Mouse (Mus musculus): ENCODE results near the gene Gm20604. TPM values are rescaled to one million over a fixed set of nuclear protein-coding genes. Genes with fewer than 3 reads are reported as not detected.

The Gm20604 gene
- polyA plus RNA-seq, 1 experiment from 2014 or later, result 23.8 TPM

DNA sequence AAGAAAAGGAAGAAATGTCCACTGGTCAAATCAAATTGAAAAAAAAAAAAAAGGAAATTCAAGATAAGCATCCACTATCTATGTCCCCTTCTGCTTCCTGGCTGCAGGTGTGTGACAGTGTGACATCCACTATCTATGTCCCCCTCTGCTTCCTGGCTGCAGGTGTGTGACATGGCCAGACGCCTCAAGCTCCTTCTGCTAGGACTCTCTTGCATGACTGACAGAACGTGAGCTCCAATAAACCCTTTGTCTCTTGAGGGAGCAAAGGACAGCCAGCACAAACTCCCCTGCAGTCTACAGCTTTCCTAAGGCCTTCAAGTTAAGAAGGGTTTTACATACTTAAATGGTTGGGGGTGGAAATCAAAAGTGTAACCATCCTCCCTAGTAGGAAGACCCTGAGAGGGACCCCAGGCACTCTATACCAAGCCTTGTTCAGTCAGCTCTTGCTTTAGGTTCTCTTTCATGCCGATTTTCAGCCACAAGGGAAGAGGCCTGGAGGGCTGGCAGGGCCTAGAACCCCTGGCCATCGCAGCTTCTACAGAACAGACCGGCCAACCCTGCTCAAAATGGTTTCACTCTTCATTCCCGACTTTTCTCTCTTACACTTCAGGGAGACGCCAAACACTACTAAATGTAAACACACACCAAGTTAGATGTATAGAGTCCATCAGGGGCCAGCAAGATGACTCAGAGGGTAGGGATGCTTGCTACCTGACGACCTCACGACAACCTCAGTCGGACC is 43.6 kb downstream of the Gm20604 start:
- no peaks in the 10 kb centered on the region for H3K4me1 ChIP-seq
- 74% methylated on average over 10 of the region's 10 CpGs for WGBS
- H3K9me3 ChIP-seq, result no peaks in the 10 kb centered on the region
- no peak overlapping the region for H3K4me2 ChIP-seq
- H3K27me3 ChIP-seq, result no peaks in the 10 kb centered on the region
- no peak overlapping the region for H3K4me3 ChIP-seq
- no peaks in the 10 kb centered on the region for H3K36me3 ChIP-seq
- no peak for ATAC-seq (ENCODE audit: borderline replicate concordance, extremely low read depth, low FRiP score, low TSS enrichment)
- H3K27ac ChIP-seq, result no peak overlapping the region
- no peak overlapping the region for H3K9ac ChIP-seq

DNA sequence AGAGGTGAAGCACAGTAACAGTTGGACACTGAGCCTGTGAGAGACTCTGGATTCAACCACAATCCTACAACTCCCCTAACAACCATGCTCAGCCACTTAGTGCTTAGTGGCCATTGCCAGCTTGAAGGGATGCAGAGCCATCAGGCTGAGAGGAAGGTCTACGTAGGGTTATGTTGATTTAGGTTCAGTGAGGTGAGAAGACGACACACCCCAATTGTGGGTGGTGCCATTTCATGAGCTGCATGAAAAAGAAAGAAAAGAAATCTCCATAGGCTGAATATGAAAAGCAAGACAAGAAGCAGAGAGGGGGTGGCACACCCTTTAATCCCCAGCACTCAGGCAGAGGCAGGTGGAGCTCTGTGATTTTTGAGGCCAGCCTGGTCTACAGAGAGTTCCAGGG is 44.4 kb downstream of the Gm20604 start:
- Histone ChIP-seq H3K4me2 (no peak overlapping the region), H3K4me1 (no peaks in the 10 kb centered on the region), H3K27ac (no peak overlapping the region), H3K4me3 (no peak overlapping the region), H3K9ac (no peak overlapping the region), H3K9me3 (no peaks in the 10 kb centered on the region), H3K36me3 (no peaks in the 10 kb centered on the region), H3K27me3 (no peaks in the 10 kb centered on the region)
- WGBS, result 56% methylated on average over 2 of the region's 2 CpGs
- no peak for ATAC-seq (ENCODE audit: borderline replicate concordance, extremely low read depth, low FRiP score, low TSS enrichment)

DNA sequence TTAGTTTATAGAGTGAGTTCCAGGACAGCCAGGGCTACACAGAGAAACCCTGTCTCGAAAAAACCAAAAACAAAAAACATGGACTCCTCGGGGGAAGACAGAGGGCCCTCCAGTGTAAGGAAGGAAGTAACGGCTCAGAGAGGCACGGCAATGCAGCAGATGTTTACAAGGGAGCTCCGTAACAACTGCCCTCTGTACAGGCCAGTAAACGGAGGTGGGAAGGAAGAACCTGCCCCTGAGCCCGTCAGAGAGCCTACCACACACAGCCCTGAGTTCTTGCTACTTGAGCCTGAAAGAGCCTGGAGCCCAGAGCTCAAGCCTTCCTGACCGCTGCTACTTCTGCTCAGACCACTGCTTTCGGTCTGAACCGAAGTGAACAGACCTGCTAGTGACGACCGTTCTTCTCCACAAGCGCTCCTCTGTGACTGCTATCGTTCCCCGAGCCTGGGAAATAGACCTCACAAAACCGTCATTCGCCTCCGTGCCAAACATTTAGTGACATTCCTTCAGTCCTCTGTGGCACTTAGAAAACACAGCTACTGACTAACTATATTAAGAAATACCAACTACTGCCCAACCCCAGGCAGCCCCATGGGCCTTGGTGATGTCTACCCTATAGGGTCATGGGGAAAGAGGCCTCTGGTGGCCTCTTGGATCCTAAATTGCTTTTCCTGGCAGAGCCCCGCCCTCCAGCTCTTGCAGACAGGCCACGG is 45.2 kb downstream of the Gm20604 start:
- H3K4me2 ChIP-seq, result no peak overlapping the region

DNA sequence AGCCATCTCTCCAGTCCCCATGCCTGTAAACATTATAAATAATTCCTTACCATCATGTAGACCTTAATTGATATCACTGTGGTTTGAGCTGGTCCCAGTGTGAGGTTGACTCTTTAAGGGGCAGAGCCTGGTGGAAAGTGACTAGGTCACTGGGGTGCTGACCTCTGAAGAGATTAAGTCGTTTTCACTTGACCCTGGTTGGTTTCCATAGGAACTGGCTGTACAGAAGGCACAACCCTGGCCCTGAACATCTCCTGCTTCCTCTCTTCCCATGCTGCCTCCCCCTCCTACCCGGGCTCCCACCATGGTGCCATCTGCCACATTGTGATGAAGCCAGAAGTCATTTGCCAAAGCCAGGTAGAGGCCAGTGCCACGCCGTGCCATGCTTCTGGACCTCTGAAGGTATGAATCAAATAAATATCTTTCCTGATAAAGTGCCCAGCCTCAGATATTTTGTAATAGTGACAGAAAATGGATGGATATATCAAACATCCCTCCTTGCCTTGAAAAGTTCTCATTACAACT is 47.6 kb downstream of the Gm20604 start:
- Histone ChIP-seq H3K4me2 (no peak overlapping the region), H3K9ac (no peak overlapping the region), H3K27ac (no peak overlapping the region), H3K4me1 (peaks cover under 1% of the 10 kb centered on the region), H3K9me3 (no peaks in the 10 kb centered on the region), H3K4me3 (no peak overlapping the region), H3K36me3 (no peaks in the 10 kb centered on the region), H3K27me3 (no peaks in the 10 kb centered on the region)
- ATAC-seq (ENCODE audit: borderline replicate concordance, extremely low read depth, low FRiP score, low TSS enrichment), result no peak
- 70% methylated on average over 4 of the region's 4 CpGs for WGBS

More for the DNA sequence above, 45.2 kb downstream of the Gm20604 start:
- Histone ChIP-seq H3K27ac (no peak overlapping the region), H3K4me1 (no peaks in the 10 kb centered on the region), H3K27me3 (no peaks in the 10 kb centered on the region), H3K36me3 (no peaks in the 10 kb centered on the region), H3K9ac (no peak overlapping the region), H3K4me3 (no peak overlapping the region), H3K9me3 (no peaks in the 10 kb centered on the region)
- ATAC-seq (ENCODE audit: borderline replicate concordance, extremely low read depth, low FRiP score, low TSS enrichment), result no peak
- WGBS, result 58% methylated on average over 20 of the region's 20 CpGs

DNA sequence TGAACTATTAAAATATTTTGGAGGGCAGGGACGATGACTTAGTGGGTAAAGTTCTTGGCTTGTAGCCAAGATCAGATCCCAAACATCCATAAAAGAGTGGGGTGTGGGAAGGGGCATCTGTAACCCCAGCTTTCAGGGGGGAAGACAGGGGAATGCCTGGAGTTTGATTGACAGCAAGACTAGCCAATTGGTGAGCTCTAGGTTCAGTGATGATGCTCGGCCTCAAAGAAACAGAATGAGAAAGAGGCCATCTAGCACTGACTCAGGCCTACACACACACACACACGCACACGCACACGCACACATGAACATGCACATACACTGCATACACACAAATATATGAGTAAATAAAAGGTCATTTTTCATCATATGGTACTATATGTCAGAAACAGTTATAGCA is 48.6 kb downstream of the Gm20604 start:
- no peak for ATAC-seq (ENCODE audit: borderline replicate concordance, extremely low read depth, low FRiP score, low TSS enrichment)
- no peak overlapping the region for H3K4me3 ChIP-seq
- H3K36me3 ChIP-seq, result no peaks in the 10 kb centered on the region
- H3K4me1 ChIP-seq, result peaks cover 6% of the 10 kb centered on the region
- no peak overlapping the region for H3K4me2 ChIP-seq
- no peak overlapping the region for H3K27ac ChIP-seq
- 78% methylated on average over 5 of the region's 5 CpGs for WGBS
- H3K9ac ChIP-seq, result no peak overlapping the region
- no peaks in the 10 kb centered on the region for H3K9me3 ChIP-seq
- H3K27me3 ChIP-seq, result no peaks in the 10 kb centered on the region

- Histone ChIP-seq H3K27ac (no peak overlapping the region), H3K9ac (no peak overlapping the region), H3K9me3 (no peaks in the 10 kb centered on the region), H3K27me3 (no peaks in the 10 kb centered on the region), H3K4me1 (peaks cover 17% of the 10 kb centered on the region), H3K4me3 (no peak overlapping the region), H3K36me3 (no peaks in the 10 kb centered on the region), H3K4me2 (no peak overlapping the region)
- no peak for ATAC-seq (ENCODE audit: borderline replicate concordance, extremely low read depth, low FRiP score, low TSS enrichment)
- WGBS, result 63% methylated on average over 11 of the region's 11 CpGs
These were observed 50.3 kb downstream of the Gm20604 start for GRCm38 (mm10) chr12:102708220-102708619.

- 81% methylated on average over 10 of the region's 10 CpGs for WGBS
- no peak for ATAC-seq (ENCODE audit: borderline replicate concordance, extremely low read depth, low FRiP score, low TSS enrichment)
These were observed 51.5 kb downstream of the Gm20604 start for GRCm38 (mm10) chr12:102706833-102707463.

DNA sequence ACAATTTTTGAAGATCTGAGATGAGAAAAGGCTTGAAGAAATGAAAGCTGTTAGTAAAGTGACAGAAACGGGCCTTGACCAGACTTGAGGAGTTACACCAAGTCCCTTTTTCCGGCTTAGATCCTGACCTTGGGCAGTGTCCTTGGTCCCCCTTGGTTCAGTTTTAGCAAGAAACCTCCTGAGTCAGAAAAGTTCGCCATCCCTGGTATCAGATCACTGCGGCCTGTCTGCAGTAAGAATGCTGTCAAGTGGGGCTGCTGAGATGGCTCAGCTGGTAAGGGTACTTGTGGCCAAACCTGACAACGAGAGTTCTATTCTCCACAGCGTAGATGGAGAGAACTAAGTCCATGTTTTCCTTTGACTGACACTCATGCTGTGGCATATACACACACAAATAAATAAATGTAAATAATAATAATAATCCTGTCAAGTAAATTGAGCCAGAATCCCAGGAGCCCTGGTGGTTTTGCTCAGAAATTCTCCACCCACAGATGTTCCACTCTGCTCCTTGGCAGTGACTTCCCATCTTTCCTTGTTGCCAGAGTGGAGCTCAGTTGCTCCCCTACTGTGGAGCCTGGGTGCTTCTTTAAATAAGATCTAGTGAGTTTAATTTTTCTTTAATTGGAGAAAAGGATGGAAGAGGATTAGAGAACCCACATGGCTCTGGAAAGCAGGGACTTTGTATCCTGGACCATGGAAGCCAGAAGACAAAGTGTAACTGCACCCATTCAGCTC is 52.4 kb downstream of the Gm20604 start:
- Histone ChIP-seq H3K9me3 (no peaks in the 10 kb centered on the region), H3K4me3 (no peak overlapping the region), H3K27me3 (no peaks in the 10 kb centered on the region), H3K9ac (no peak overlapping the region), H3K27ac (no peak overlapping the region), H3K4me1 (peaks cover 24% of the 10 kb centered on the region), H3K36me3 (no peaks in the 10 kb centered on the region), H3K4me2 (peak overlapping the region; percentile 99)
- WGBS, result 45% methylated on average over 6 of the region's 6 CpGs
- ATAC-seq (ENCODE audit: borderline replicate concordance, extremely low read depth, low FRiP score, low TSS enrichment), result no peak

More at GRCm38 (mm10) chr12:102706833-102707463, 51.5 kb downstream of the Gm20604 start:
- no peaks in the 10 kb centered on the region for H3K27me3 ChIP-seq
- H3K9ac ChIP-seq, result no peak overlapping the region
- H3K4me1 ChIP-seq, result peaks cover 24% of the 10 kb centered on the region
- H3K4me3 ChIP-seq, result no peak overlapping the region
- H3K27ac ChIP-seq, result no peak overlapping the region
- H3K4me2 ChIP-seq, result no peak overlapping the region
- no peaks in the 10 kb centered on the region for H3K9me3 ChIP-seq
- H3K36me3 ChIP-seq, result no peaks in the 10 kb centered on the region

DNA sequence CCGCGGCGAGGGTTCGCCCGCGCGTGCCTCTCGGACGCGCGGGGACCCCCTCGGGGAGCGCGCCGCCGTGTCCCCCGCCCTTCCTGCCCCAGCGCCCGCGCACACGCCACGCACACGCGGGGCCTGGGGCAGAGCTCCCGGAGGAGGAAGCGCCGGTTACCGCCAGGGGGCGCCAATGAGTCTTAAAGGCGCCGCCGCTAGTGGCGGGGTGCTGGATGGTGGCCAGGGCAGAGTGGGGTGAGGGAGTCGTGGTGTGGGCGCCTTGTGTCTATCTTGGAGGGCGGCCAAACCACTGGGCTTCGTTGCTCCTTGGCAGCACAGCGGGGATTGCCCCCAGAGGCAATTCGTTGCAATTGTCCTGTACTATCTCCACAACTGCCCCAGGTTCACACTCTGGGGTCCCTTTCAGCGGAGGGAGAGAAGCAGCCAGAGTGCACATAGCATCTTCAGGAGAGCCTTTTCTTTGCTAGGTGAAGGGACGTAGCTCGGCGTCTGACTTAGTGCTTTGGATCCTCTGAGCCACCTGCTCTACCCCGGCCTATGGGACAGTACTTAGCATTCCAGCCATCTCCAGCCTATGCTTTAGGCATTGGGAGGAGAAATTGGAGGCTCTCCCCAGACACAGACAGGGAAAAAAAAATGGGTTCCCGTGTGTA is 53.1 kb downstream of the Gm20604 start:
- 1% methylated on average over 45 of the region's 45 CpGs for WGBS
- H3K9ac ChIP-seq, result peak overlapping the region; percentile 77
- no peaks in the 10 kb centered on the region for H3K9me3 ChIP-seq
- H3K4me3 ChIP-seq, result peak overlapping the region; percentile 84
- H3K4me1 ChIP-seq, result peaks cover 24% of the 10 kb centered on the region
- H3K27me3 ChIP-seq, result no peaks in the 10 kb centered on the region
- H3K36me3 ChIP-seq, result no peaks in the 10 kb centered on the region
- H3K27ac ChIP-seq, result peak overlapping the region; percentile 87
- peak overlapping the region; percentile 99 for H3K4me2 ChIP-seq
- ATAC-seq (ENCODE audit: borderline replicate concordance, extremely low read depth, low FRiP score, low TSS enrichment), result peak; percentile 68

- ATAC-seq (ENCODE audit: borderline replicate concordance, extremely low read depth, low FRiP score, low TSS enrichment), result peak; percentile 93
- no peaks in the 10 kb centered on the region for H3K9me3 ChIP-seq
- under 1% methylated on average over 53 of the region's 105 CpGs for WGBS
These were observed 53.8 kb downstream of the Gm20604 start, which contains the start of gene Itpk1 for GRCm38 (mm10) chr12:102704457-102705198. Gene Itpk1 (minus strand): TSS chr12:102704930.

More at GRCm38 (mm10) chr12:102704457-102705198, 53.8 kb downstream of the Gm20604 start, which contains the start of gene Itpk1:
- Histone ChIP-seq H3K4me3 (peak within 1 kb of the TSS; percentile 84), H3K27ac (peak within 1 kb of the TSS; percentile 87), H3K9ac (peak within 1 kb of the TSS; percentile 77), H3K27me3 (no peaks in the 10 kb centered on the region), H3K36me3 (no peaks in the 10 kb centered on the region), H3K4me1 (peaks cover 24% of the 10 kb centered on the region), H3K4me2 (peak within 1 kb of the TSS; percentile 99)

All from lung, embryonic 15.5 days (tissue).